Mouse (Mus musculus): Measurements from ENCODE around the gene Tpst1. TPM values are rescaled to one million over a fixed set of nuclear protein-coding genes. Genes with fewer than 3 reads are reported as not detected.
"Not testable (repeated sequence)": the region's sequence is repeated elsewhere in the genome, so short reads cannot be mapped to it uniquely, and the experiment has no call there.

Gene Tpst1
- 27.3 and 32.9 TPM in 2 replicates for polyA plus RNA-seq (2012; rRNA removed)

- no peak for DNase-seq (ENCODE audit: low read depth)
- TF ChIP-seq POLR2A (IDR thresholded peaks at IDR 0.05; ENCODE audit: borderline replicate concordance, extremely low read depth, insufficient read depth, insufficient read length, poor library complexity, severe bottlenecking) (no peak), CTCF (IDR thresholded peaks at IDR 0.05; ENCODE audit: borderline replicate concordance, extremely low read depth, insufficient read depth, insufficient read length) (no peak)
Observed at GRCm38 (mm10) chr5:130073026-130073425, at the start of gene Tpst1. Gene Tpst1 (plus strand): TSS chr5:130073326.

- peak; percentile 93 for DNase-seq (ENCODE audit: low read depth)
Observed at GRCm38 (mm10) chr5:130023767-130024539, 49.2 kb upstream of the Tpst1 start.

GRCm38 (mm10) chr5:130027134-130027533 is 46.0 kb upstream of the Tpst1 start:
- TF ChIP-seq CTCF (IDR thresholded peaks at IDR 0.05; ENCODE audit: borderline replicate concordance, extremely low read depth, insufficient read depth, insufficient read length) (no peak), POLR2A (IDR thresholded peaks at IDR 0.05; ENCODE audit: borderline replicate concordance, extremely low read depth, insufficient read depth, insufficient read length, poor library complexity, severe bottlenecking) (no peak)

More at GRCm38 (mm10) chr5:130023767-130024539, 49.2 kb upstream of the Tpst1 start:
- TF ChIP-seq POLR2A (IDR thresholded peaks at IDR 0.05; ENCODE audit: borderline replicate concordance, extremely low read depth, insufficient read depth, insufficient read length, poor library complexity, severe bottlenecking) (no peak), CTCF (IDR thresholded peaks at IDR 0.05; ENCODE audit: borderline replicate concordance, extremely low read depth, insufficient read depth, insufficient read length) (peak; percentile 81)

GRCm38 (mm10) chr5:130027696-130028095 is 45.4 kb upstream of the Tpst1 start:
- no peak for DNase-seq (ENCODE audit: low read depth)
- TF ChIP-seq POLR2A (IDR thresholded peaks at IDR 0.05; ENCODE audit: borderline replicate concordance, extremely low read depth, insufficient read depth, insufficient read length, poor library complexity, severe bottlenecking): no peak
- TF ChIP-seq CTCF (IDR thresholded peaks at IDR 0.05; ENCODE audit: borderline replicate concordance, extremely low read depth, insufficient read depth, insufficient read length): no peak

More at GRCm38 (mm10) chr5:130027134-130027533, 46.0 kb upstream of the Tpst1 start:
- no peak for DNase-seq (ENCODE audit: low read depth)

- peak; percentile 37; the same call in 1 of the 2 replicates for TF ChIP-seq POLR2A (IDR thresholded peaks at IDR 0.05; ENCODE audit: borderline replicate concordance, extremely low read depth, insufficient read depth, insufficient read length, poor library complexity, severe bottlenecking)
- TF ChIP-seq CTCF (IDR thresholded peaks at IDR 0.05; ENCODE audit: borderline replicate concordance, extremely low read depth, insufficient read depth, insufficient read length): no peak
- peak; percentile 92 for DNase-seq (ENCODE audit: low read depth)
Observed at GRCm38 (mm10) chr5:130029142-130029897, 43.8 kb upstream of the Tpst1 start, which contains the start of the genes Asl and Crcp. Gene Asl (minus strand): TSS chr5:130029247. Gene Crcp (plus strand): TSS chr5:130029290.

- DNase-seq (ENCODE audit: low read depth): no peak
- TF ChIP-seq POLR2A (IDR thresholded peaks at IDR 0.05; ENCODE audit: borderline replicate concordance, extremely low read depth, insufficient read depth, insufficient read length, poor library complexity, severe bottlenecking): no peak
- TF ChIP-seq CTCF (IDR thresholded peaks at IDR 0.05; ENCODE audit: borderline replicate concordance, extremely low read depth, insufficient read depth, insufficient read length): no peak
Observed at GRCm38 (mm10) chr5:130031410-130032390, 41.4 kb upstream of the Tpst1 start.

- TF ChIP-seq CTCF (IDR thresholded peaks at IDR 0.05; ENCODE audit: borderline replicate concordance, extremely low read depth, insufficient read depth, insufficient read length) (no peak), POLR2A (IDR thresholded peaks at IDR 0.05; ENCODE audit: borderline replicate concordance, extremely low read depth, insufficient read depth, insufficient read length, poor library complexity, severe bottlenecking) (no peak)
- no peak for DNase-seq (ENCODE audit: low read depth)
Observed at GRCm38 (mm10) chr5:130033869-130034268, 39.3 kb upstream of the Tpst1 start.

GRCm38 (mm10) chr5:130036300-130036699 is 36.8 kb upstream of the Tpst1 start:
- not testable (repeated sequence) for DNase-seq (ENCODE audit: low read depth)
- TF ChIP-seq CTCF (IDR thresholded peaks at IDR 0.05; ENCODE audit: borderline replicate concordance, extremely low read depth, insufficient read depth, insufficient read length): peak; percentile 18; the same call in 1 of the 2 replicates

- peak; percentile 74 for DNase-seq (ENCODE audit: low read depth)
- TF ChIP-seq POLR2A (IDR thresholded peaks at IDR 0.05; ENCODE audit: borderline replicate concordance, extremely low read depth, insufficient read depth, insufficient read length, poor library complexity, severe bottlenecking): no peak
- TF ChIP-seq CTCF (IDR thresholded peaks at IDR 0.05; ENCODE audit: borderline replicate concordance, extremely low read depth, insufficient read depth, insufficient read length): peak; percentile 75
Observed at GRCm38 (mm10) chr5:130037752-130038455, 35.2 kb upstream of the Tpst1 start.

GRCm38 (mm10) chr5:130040797-130041196 is 32.3 kb upstream of the Tpst1 start:
- no peak for DNase-seq (ENCODE audit: low read depth)
- TF ChIP-seq CTCF (IDR thresholded peaks at IDR 0.05; ENCODE audit: borderline replicate concordance, extremely low read depth, insufficient read depth, insufficient read length) (no peak), POLR2A (IDR thresholded peaks at IDR 0.05; ENCODE audit: borderline replicate concordance, extremely low read depth, insufficient read depth, insufficient read length, poor library complexity, severe bottlenecking) (no peak)
